Mouse (Mus musculus): ENCODE measurements around the gene Gm20388. TPM values are rescaled to one million over a fixed set of nuclear protein-coding genes. Genes with fewer than 3 reads are reported as not detected.

Gm20388 gene
- total and polyA plus RNA-seq, 2 experiments from 2014 or later = 51.3 TPM; not detected in 1

GRCm38 (mm10) chr8:122962046-122962445 is 3051.4 kb downstream of the Gm20388 start:
- WGBS = 52% methylated on average over 5 of the region's 5 CpGs
- no peak overlapping the region for H3K27ac ChIP-seq (ENCODE audit: low read depth, low read length)
- no peaks in the 10 kb centered on the region for H3K27me3 ChIP-seq (ENCODE audit: insufficient read depth, low read length)
- no peak for ATAC-seq
- H3K9me3 ChIP-seq (ENCODE audit: low read length) = no peaks in the 10 kb centered on the region
- no peak for TF ChIP-seq CTCF (IDR thresholded peaks at IDR 0.05; ENCODE audit: low read depth)
- H3K36me3 ChIP-seq (ENCODE audit: insufficient read depth) = no peaks in the 10 kb centered on the region
- no peak overlapping the region for H3K9ac ChIP-seq
- DNase-seq = no peak
- H3K4me3 ChIP-seq (ENCODE audit: low read depth, low read length) = no peak overlapping the region
- no peak overlapping the region for H3K4me2 ChIP-seq (ENCODE audit: low read depth)
- H3K4me1 ChIP-seq (ENCODE audit: insufficient read depth) = no peaks in the 10 kb centered on the region

GRCm38 (mm10) chr8:122966638-122967037 is 3056.0 kb downstream of the Gm20388 start:
- H3K36me3 ChIP-seq (ENCODE audit: insufficient read depth) = no peaks in the 10 kb centered on the region
- no peak for TF ChIP-seq CTCF (IDR thresholded peaks at IDR 0.05; ENCODE audit: low read depth)
- DNase-seq = no peak
- no peaks in the 10 kb centered on the region for H3K9me3 ChIP-seq (ENCODE audit: low read length)
- no peak overlapping the region for H3K4me3 ChIP-seq (ENCODE audit: low read depth, low read length)
- H3K4me1 ChIP-seq (ENCODE audit: insufficient read depth) = no peaks in the 10 kb centered on the region
- H3K27ac ChIP-seq (ENCODE audit: low read depth, low read length) = no peak overlapping the region
- WGBS = 87% methylated on average over 3 of the region's 3 CpGs
- H3K4me2 ChIP-seq (ENCODE audit: low read depth) = no peak overlapping the region
- no peaks in the 10 kb centered on the region for H3K27me3 ChIP-seq (ENCODE audit: insufficient read depth, low read length)
- ATAC-seq = no peak
- no peak overlapping the region for H3K9ac ChIP-seq

- 75% methylated on average over 3 of the region's 3 CpGs for WGBS
- no peak overlapping the region for H3K27ac ChIP-seq (ENCODE audit: low read depth, low read length)
- no peak overlapping the region for H3K4me3 ChIP-seq (ENCODE audit: low read depth, low read length)
- H3K4me1 ChIP-seq (ENCODE audit: insufficient read depth) = no peaks in the 10 kb centered on the region
- H3K9me3 ChIP-seq (ENCODE audit: low read length) = no peaks in the 10 kb centered on the region
- no peaks in the 10 kb centered on the region for H3K27me3 ChIP-seq (ENCODE audit: insufficient read depth, low read length)
- no peak overlapping the region for H3K4me2 ChIP-seq (ENCODE audit: low read depth)
- ATAC-seq (no peak), DNase-seq (peak; percentile 55)
- TF ChIP-seq CTCF (IDR thresholded peaks at IDR 0.05; ENCODE audit: low read depth) = no peak
- no peak overlapping the region for H3K9ac ChIP-seq
- H3K36me3 ChIP-seq (ENCODE audit: insufficient read depth) = no peaks in the 10 kb centered on the region
Observed at GRCm38 (mm10) chr8:122968145-122968544, 3057.5 kb downstream of the Gm20388 start.

- WGBS = 94% methylated on average over 3 of the region's 3 CpGs
- ATAC-seq = no peak
- H3K4me3 ChIP-seq (ENCODE audit: low read depth, low read length) = no peak overlapping the region
- H3K36me3 ChIP-seq (ENCODE audit: insufficient read depth) = no peaks in the 10 kb centered on the region
- no peak overlapping the region for H3K4me2 ChIP-seq (ENCODE audit: low read depth)
- H3K9me3 ChIP-seq (ENCODE audit: low read length) = no peaks in the 10 kb centered on the region
- H3K9ac ChIP-seq = no peak overlapping the region
- H3K27ac ChIP-seq (ENCODE audit: low read depth, low read length) = no peak overlapping the region
- H3K27me3 ChIP-seq (ENCODE audit: insufficient read depth, low read length) = no peaks in the 10 kb centered on the region
- no peaks in the 10 kb centered on the region for H3K4me1 ChIP-seq (ENCODE audit: insufficient read depth)
- no peak for DNase-seq
- no peak for TF ChIP-seq CTCF (IDR thresholded peaks at IDR 0.05; ENCODE audit: low read depth)
Observed at GRCm38 (mm10) chr8:122969964-122970620, 3059.5 kb downstream of the Gm20388 start.

GRCm38 (mm10) chr8:122976046-122976445 is 3065.4 kb downstream of the Gm20388 start:
- TF ChIP-seq CTCF (IDR thresholded peaks at IDR 0.05; ENCODE audit: low read depth) = no peak
- no peak overlapping the region for H3K9ac ChIP-seq
- no peaks in the 10 kb centered on the region for H3K9me3 ChIP-seq (ENCODE audit: low read length)
- H3K27me3 ChIP-seq (ENCODE audit: insufficient read depth, low read length) = no peaks in the 10 kb centered on the region
- H3K4me2 ChIP-seq (ENCODE audit: low read depth) = no peak overlapping the region
- DNase-seq = no peak
- no peaks in the 10 kb centered on the region for H3K36me3 ChIP-seq (ENCODE audit: insufficient read depth)
- no peak overlapping the region for H3K27ac ChIP-seq (ENCODE audit: low read depth, low read length)
- 95% methylated on average over 4 of the region's 4 CpGs for WGBS
- no peak for ATAC-seq
- H3K4me3 ChIP-seq (ENCODE audit: low read depth, low read length) = no peak overlapping the region
- no peaks in the 10 kb centered on the region for H3K4me1 ChIP-seq (ENCODE audit: insufficient read depth)

- DNase-seq = no peak
- no peak overlapping the region for H3K27ac ChIP-seq (ENCODE audit: low read depth, low read length)
- no peaks in the 10 kb centered on the region for H3K9me3 ChIP-seq (ENCODE audit: low read length)
- no peak overlapping the region for H3K4me2 ChIP-seq (ENCODE audit: low read depth)
- no peak for ATAC-seq
- H3K4me1 ChIP-seq (ENCODE audit: insufficient read depth) = no peaks in the 10 kb centered on the region
- no peak for TF ChIP-seq CTCF (IDR thresholded peaks at IDR 0.05; ENCODE audit: low read depth)
- 87% methylated on average over 3 of the region's 3 CpGs for WGBS
- H3K36me3 ChIP-seq (ENCODE audit: insufficient read depth) = no peaks in the 10 kb centered on the region
- H3K4me3 ChIP-seq (ENCODE audit: low read depth, low read length) = no peak overlapping the region
- H3K9ac ChIP-seq = no peak overlapping the region
- no peaks in the 10 kb centered on the region for H3K27me3 ChIP-seq (ENCODE audit: insufficient read depth, low read length)
Observed at GRCm38 (mm10) chr8:122979424-122979823, 3068.8 kb downstream of the Gm20388 start.

GRCm38 (mm10) chr8:122979865-122980509 is 3069.3 kb downstream of the Gm20388 start:
- ATAC-seq = no peak

More at GRCm38 (mm10) chr8:122979865-122980509, 3069.3 kb downstream of the Gm20388 start:
- Histone ChIP-seq H3K36me3 (ENCODE audit: insufficient read depth) (no peaks in the 10 kb centered on the region), H3K9ac (no peak overlapping the region), H3K4me1 (ENCODE audit: insufficient read depth) (no peaks in the 10 kb centered on the region), H3K4me2 (ENCODE audit: low read depth) (no peak overlapping the region), H3K27ac (ENCODE audit: low read depth, low read length) (no peak overlapping the region), H3K27me3 (ENCODE audit: insufficient read depth, low read length) (no peaks in the 10 kb centered on the region), H3K4me3 (ENCODE audit: low read depth, low read length) (no peak overlapping the region), H3K9me3 (ENCODE audit: low read length) (no peaks in the 10 kb centered on the region)
- no peak for TF ChIP-seq CTCF (IDR thresholded peaks at IDR 0.05; ENCODE audit: low read depth)
- WGBS = 58% methylated on average over 10 of the region's 10 CpGs
- no peak for DNase-seq

Data from forebrain, postnatal 0 days (tissue).